Mouse (Mus musculus) midbrain, embryonic 16.5 days (tissue): ENCODE measurements at regions not wholly inside any gene's neighbourhood (a gene's known extent, or its start where the extent isn't known, plus 50 kb on each side); places are given as distances from the start of the nearest gene placed in this dataset.

Experiments used
- ATAC-seq: fragments of 200-750 bp; cut with Nextera tagmentation; 2 replicates; pipeline ENCODE4 v1.8.0; 2017; ENCODE audit warnings: moderate TSS enrichment
- H3K27ac ChIP-seq: fragments of 300-500 bp; sonication (generic); 2 replicates; pipeline ENCODE4 v1.5.1; 2014; ENCODE audit warnings: mild to moderate bottlenecking, low read length, mixed read lengths
- H3K27me3 ChIP-seq: fragments of 300-500 bp; sonication (generic); 2 replicates; pipeline ENCODE4 v1.6.1; 2014; ENCODE audit warnings: low read depth, low read length, mixed read lengths; ENCODE audit not compliant: control insufficient read depth, insufficient read depth
- H3K36me3 ChIP-seq: fragments of 300-500 bp; sonication (generic); 2 replicates; pipeline ENCODE4 v1.6.1; 2014; ENCODE audit warnings: mild to moderate bottlenecking, low read length, moderate library complexity, mixed read lengths; ENCODE audit not compliant: control insufficient read depth, insufficient read depth
- H3K4me1 ChIP-seq: fragments of 300-500 bp; sonication (generic); 2 replicates; pipeline ENCODE4 v1.6.1; 2014; ENCODE audit warnings: mild to moderate bottlenecking, low read length, mixed read lengths; ENCODE audit not compliant: control insufficient read depth, insufficient read depth
- H3K4me2 ChIP-seq: fragments of 300-500 bp; sonication (generic); 2 replicates; pipeline ENCODE4 v1.6.1; 2014; ENCODE audit warnings: mild to moderate bottlenecking, low read length, mixed read lengths
- H3K4me3 ChIP-seq: fragments of 300-500 bp; sonication (generic); 2 replicates; pipeline ENCODE4 v1.5.1; 2014; ENCODE audit warnings: low read depth, mild to moderate bottlenecking, low read length, moderate library complexity, mixed read lengths
- H3K9ac ChIP-seq: fragments of 300-500 bp; sonication (generic); 2 replicates; pipeline ENCODE4 v1.6.1; 2014; ENCODE audit warnings: low read depth, low read length, mixed read lengths
- H3K9me3 ChIP-seq: fragments of 300-500 bp; sonication (generic); replicated peaks from 2 replicates; pipeline ENCODE4 v1.6.1; 2014; ENCODE audit warnings: mild to moderate bottlenecking, low read length, mixed read lengths; ENCODE audit not compliant: control insufficient read depth, poor library complexity, severe bottlenecking
- WGBS: fragments of 180-500 bp; shearing (Covaris S2); extraction: QIAGEN DNeasy Blood & Tissue Kit; methylation state at CpG from one replicate; pipeline ENCODE4 v1.1.7; 2014; 5-methylcytosine and 5-hydroxymethylcytosine counted together

- Histone ChIP-seq H3K4me3 (no peak overlapping the region), H3K27me3 (no peaks in the 10 kb centered on the region), H3K4me2 (no peak overlapping the region), H3K9me3 (no peaks in the 10 kb centered on the region), H3K9ac (no peak overlapping the region), H3K27ac (no peak overlapping the region), H3K4me1 (peaks cover 3% of the 10 kb centered on the region), H3K36me3 (no peaks in the 10 kb centered on the region)
- 52% methylated on average over 11 of the region's 11 CpGs for WGBS
- no peak for ATAC-seq
Observed at GRCm38 (mm10) chr7:111211641-111212040, 128.8 kb upstream of the Eif4g2 start.

DNA sequence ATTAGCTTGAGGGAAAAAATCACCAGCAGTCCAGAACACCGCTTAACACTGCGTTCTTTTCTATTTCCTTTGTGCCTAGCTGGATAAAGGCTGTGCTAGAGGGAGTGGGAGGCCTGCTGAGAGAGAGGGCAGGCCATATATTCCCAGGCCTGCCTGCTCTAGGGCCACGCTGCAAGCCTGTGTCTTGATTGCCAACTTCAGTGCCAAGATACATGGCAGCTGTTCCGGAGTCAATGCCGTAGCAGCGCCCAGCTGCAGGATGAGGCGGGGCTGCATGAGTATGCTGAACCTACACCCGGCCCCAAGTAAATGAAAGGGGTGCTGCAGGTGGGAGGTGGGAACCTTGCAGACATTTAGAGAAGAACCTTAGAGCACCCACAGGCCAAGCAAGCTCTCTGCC lies 127.5 kb upstream of the Eif4g2 start:
- Histone ChIP-seq H3K4me2 (no peak overlapping the region), H3K36me3 (no peaks in the 10 kb centered on the region), H3K4me3 (no peak overlapping the region), H3K27me3 (no peaks in the 10 kb centered on the region), H3K9me3 (no peaks in the 10 kb centered on the region), H3K27ac (no peak overlapping the region), H3K9ac (no peak overlapping the region), H3K4me1 (peaks cover 3% of the 10 kb centered on the region)
- 75% methylated on average over 8 of the region's 8 CpGs for WGBS
- no peak for ATAC-seq

GRCm38 (mm10) chr7:111205876-111206275 lies 123.0 kb upstream of the Eif4g2 start:
- Histone ChIP-seq H3K4me1 (no peaks in the 10 kb centered on the region; the same call in 1 of the 2 replicates), H3K27me3 (no peaks in the 10 kb centered on the region), H3K27ac (no peak overlapping the region), H3K36me3 (no peaks in the 10 kb centered on the region), H3K9me3 (no peaks in the 10 kb centered on the region), H3K4me3 (no peak overlapping the region), H3K4me2 (no peak overlapping the region), H3K9ac (no peak overlapping the region)
- 37% methylated on average over 5 of the region's 5 CpGs for WGBS
- ATAC-seq = no peak

DNA sequence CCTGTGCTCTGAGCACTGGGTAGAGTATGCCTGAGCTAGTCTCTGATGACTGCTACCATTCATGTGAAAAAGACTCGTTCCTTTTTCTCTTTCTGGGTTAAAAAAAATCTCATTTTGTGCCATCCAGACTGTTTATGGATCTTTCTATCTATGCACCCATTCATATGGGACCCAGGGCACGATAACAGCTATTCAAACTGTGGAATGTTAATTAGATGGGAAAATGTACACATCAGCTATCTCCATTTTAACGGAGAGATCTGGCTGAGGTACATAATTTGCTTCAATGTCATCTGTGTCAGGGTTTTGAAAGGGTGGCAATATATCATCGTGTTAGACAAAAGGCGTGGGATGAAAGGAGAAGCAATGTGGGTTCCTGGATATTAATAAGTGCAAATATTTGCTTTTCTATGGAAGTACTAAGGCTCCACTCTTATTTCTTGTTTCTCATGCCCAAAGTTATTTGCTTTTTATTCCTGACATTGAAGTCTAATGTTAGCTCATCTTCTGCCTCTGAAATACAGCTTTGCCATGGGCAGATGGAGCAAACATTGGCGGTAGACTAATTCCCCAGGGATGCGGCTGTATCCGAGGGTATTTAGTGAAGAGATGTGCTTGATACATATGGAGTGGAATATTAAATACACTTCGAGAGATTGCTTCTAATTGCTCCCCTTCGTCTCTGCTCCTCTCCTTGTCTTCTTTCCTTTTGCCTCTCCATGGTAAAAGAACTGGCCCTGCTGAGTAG lies 116.0 kb upstream of the Eif4g2 start:
- ATAC-seq = no peak
- no peak overlapping the region for H3K4me2 ChIP-seq
- peaks cover 4% of the 10 kb centered on the region; the same call in 1 of the 2 replicates for H3K4me1 ChIP-seq
- H3K9me3 ChIP-seq = no peaks in the 10 kb centered on the region
- 0 out of 2 replicates have a peak overlapping the region, but pooled peaks have one; percentile 5 for H3K27ac ChIP-seq
- 62% methylated on average over 10 of the region's 10 CpGs for WGBS
- no peak overlapping the region for H3K9ac ChIP-seq
- no peak overlapping the region for H3K4me3 ChIP-seq
- H3K36me3 ChIP-seq = no peaks in the 10 kb centered on the region
- no peaks in the 10 kb centered on the region for H3K27me3 ChIP-seq

GRCm38 (mm10) chr7:111191674-111192073 lies 108.8 kb upstream of the Eif4g2 start:
- Histone ChIP-seq H3K9me3 (no peaks in the 10 kb centered on the region), H3K9ac (no peak overlapping the region), H3K4me3 (no peak overlapping the region), H3K27ac (no peak overlapping the region), H3K4me1 (no peaks in the 10 kb centered on the region), H3K4me2 (no peak overlapping the region), H3K27me3 (no peaks in the 10 kb centered on the region), H3K36me3 (no peaks in the 10 kb centered on the region)
- ATAC-seq = 0 out of 2 replicates have a peak, but pooled peaks have one; percentile 42
- WGBS = 61% methylated on average over 4 of the region's 4 CpGs

DNA sequence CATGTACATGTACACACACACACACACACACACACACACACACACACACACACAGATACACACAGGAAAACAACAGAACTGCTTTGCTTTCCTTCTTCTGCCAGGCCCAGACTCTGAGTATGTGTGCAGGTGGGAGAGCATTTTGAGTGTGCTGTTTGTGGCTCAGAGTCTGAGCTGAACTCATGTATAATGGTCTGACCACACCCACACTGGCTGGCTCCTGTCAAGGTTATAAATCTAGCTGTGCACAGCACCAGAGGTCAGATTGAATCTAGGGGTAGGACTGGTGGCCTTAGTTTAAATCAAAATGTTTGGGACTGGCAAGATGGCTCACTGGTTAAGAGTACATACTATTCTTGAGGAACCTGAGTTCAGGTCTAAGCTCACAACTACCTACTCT lies 108.4 kb upstream of the Eif4g2 start:
- no peak for ATAC-seq
- Histone ChIP-seq H3K9ac (no peak overlapping the region), H3K9me3 (no peaks in the 10 kb centered on the region)

GRCm38 (mm10) chr7:111189731-111190130 lies 106.9 kb upstream of the Eif4g2 start:
- no peak overlapping the region for H3K9ac ChIP-seq
- no peak overlapping the region for H3K4me2 ChIP-seq
- H3K36me3 ChIP-seq = no peaks in the 10 kb centered on the region
- WGBS = 94% methylated on average over 4 of the region's 4 CpGs
- H3K27ac ChIP-seq = no peak overlapping the region
- H3K9me3 ChIP-seq = no peaks in the 10 kb centered on the region
- no peak for ATAC-seq
- H3K27me3 ChIP-seq = no peaks in the 10 kb centered on the region
- no peaks in the 10 kb centered on the region for H3K4me1 ChIP-seq
- no peak overlapping the region for H3K4me3 ChIP-seq

More for the DNA sequence above, 108.4 kb upstream of the Eif4g2 start:
- Histone ChIP-seq H3K36me3 (no peaks in the 10 kb centered on the region), H3K27me3 (no peaks in the 10 kb centered on the region), H3K4me1 (no peaks in the 10 kb centered on the region), H3K27ac (no peak overlapping the region), H3K4me3 (no peak overlapping the region), H3K4me2 (no peak overlapping the region)

DNA sequence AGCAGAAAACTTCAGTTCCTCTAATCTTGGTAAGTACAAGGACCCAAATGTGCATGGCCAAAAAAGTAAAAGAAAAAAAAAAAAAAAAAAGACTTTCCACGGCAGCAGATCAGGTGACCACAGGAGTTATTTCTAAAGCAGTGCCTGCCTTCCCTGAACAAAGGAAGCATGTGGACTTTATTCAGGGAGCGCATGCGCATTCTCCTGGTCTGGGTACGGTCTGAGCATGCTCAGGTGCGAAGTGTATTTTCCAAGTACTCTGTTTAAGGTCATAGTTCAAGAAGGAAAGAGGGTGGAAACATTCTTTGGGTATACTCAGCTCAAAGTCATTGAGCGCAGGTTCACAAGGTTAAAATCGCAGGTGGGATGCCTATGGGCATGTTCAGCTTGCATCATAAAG lies 103.1 kb upstream of the Eif4g2 start:
- no peak overlapping the region for H3K4me2 ChIP-seq
- H3K4me3 ChIP-seq = no peak overlapping the region
- no peaks in the 10 kb centered on the region for H3K27me3 ChIP-seq
- no peak for ATAC-seq
- peaks cover 2% of the 10 kb centered on the region; the same call in 1 of the 2 replicates for H3K4me1 ChIP-seq
- no peak overlapping the region for H3K9ac ChIP-seq
- WGBS = 87% methylated on average over 7 of the region's 7 CpGs
- no peaks in the 10 kb centered on the region for H3K9me3 ChIP-seq
- no peaks in the 10 kb centered on the region for H3K36me3 ChIP-seq
- H3K27ac ChIP-seq = no peak overlapping the region

DNA sequence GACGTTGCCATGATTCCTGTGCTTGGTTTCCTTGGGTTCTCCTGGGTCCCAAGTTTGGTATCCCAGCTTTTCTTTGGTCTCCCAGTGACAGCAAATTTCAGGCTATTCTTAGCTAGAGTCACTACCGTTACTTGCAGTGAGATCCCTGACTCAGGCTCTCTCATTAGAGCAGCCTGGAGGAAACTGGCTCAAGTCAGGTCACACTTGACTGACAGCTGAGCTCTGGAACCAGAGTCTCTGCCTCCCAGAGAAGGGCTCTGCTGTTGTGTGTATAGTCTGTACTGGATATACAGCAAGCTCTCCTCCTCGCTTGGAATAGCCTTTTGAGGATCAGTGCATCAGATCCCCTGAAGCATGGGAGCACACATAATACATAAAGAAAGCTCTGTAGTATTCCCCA lies 100.7 kb upstream of the Eif4g2 start:
- no peak overlapping the region for H3K27ac ChIP-seq
- H3K9me3 ChIP-seq = no peaks in the 10 kb centered on the region
- H3K36me3 ChIP-seq = no peaks in the 10 kb centered on the region
- no peak overlapping the region for H3K9ac ChIP-seq
- peaks cover 2% of the 10 kb centered on the region; the same call in 1 of the 2 replicates for H3K4me1 ChIP-seq
- no peaks in the 10 kb centered on the region for H3K27me3 ChIP-seq
- WGBS = 58% methylated on average over 3 of the region's 3 CpGs
- H3K4me2 ChIP-seq = no peak overlapping the region
- H3K4me3 ChIP-seq = no peak overlapping the region
- ATAC-seq = no peak
